Mouse (Mus musculus) inflammation-experienced regulatory T-cells, adult 6 months (primary cell): Measurements from ENCODE around the gene Specc1l. TPM values are rescaled to one million over a fixed set of nuclear protein-coding genes. Genes with fewer than 3 reads are reported as not detected.

Source experiments
- polyA plus RNA-seq, 3 experiments: library from polyadenylated mRNA; unstranded; fragments of 100-300 nt; shearing (Covaris generic); gene quantifications; one replicate each; pipeline ENCODE4 v1.2.1; 2017

Gene Specc1l
- polyA plus RNA-seq, 3 experiments from 2014 or later = 13.3 to 15.2 (median 13.3) TPM

Other genes with a start within 250 kb of the Specc1l start
- gene Gnaz, start 244.9 kb upstream of the Specc1l start, polyA plus RNA-seq = not detected
- gene Rsph14, start 179.5 kb upstream of the Specc1l start, polyA plus RNA-seq = not detected
- gene Rab36, start 175.0 kb upstream of the Specc1l start, polyA plus RNA-seq = 1 to 10 TPM in 1 of 3 experiments, under 1 TPM in 2; 0.51 to 1.3 (median 0.63) TPM
- 1 to 10 TPM; 5.5 to 9.0 (median 6.4) TPM for gene Bcr, start 151.5 kb upstream of the Specc1l start, polyA plus RNA-seq
- gene Adora2a, start 104.8 kb downstream of the Specc1l start, polyA plus RNA-seq = 10 to 100 TPM; 16.5 to 35.9 (median 32.7) TPM
- under 1 TPM; 0.21 to 0.59 (median 0.29) TPM for gene Upb1, start 189.0 kb downstream of the Specc1l start, polyA plus RNA-seq